Mouse (Mus musculus) limb, embryonic 11.5 days (tissue): Measurements from ENCODE around the gene Ywhae. TPM values are rescaled to one million over a fixed set of nuclear protein-coding genes. Genes with fewer than 3 reads are reported as not detected.
A peak's percentile ranks its signal among the peaks of the same experiment; 100 is the strongest.
"Not testable (repeated sequence)": the region's sequence is repeated elsewhere in the genome, so short reads cannot be mapped to it uniquely, and the experiment has no call there.

Source experiments
- ATAC-seq: fragments of 200-750 bp; cut with Nextera tagmentation; 2 replicates; pipeline ENCODE4 v1.8.0; 2017; ENCODE audit warnings: low read depth; ENCODE audit not compliant: insufficient number of reproducible peaks, low FRiP score, low TSS enrichment
- DNase-seq: peaks from one replicate; pipeline ENCODE4 v3.0.0-alpha.2; 2015; ENCODE audit warnings: low spot score
- H3K27ac ChIP-seq: fragments of 300-500 bp; sonication (generic); replicated peaks from 2 replicates; pipeline ENCODE4 v1.5.1; 2014; ENCODE audit warnings: low read depth, mild to moderate bottlenecking, low read length
- H3K27me3 ChIP-seq: fragments of 300-500 bp; sonication (generic); 2 replicates; pipeline ENCODE4 v1.6.1; 2014; ENCODE audit warnings: mild to moderate bottlenecking, low read length, mixed read lengths; ENCODE audit not compliant: control insufficient read depth, insufficient read depth
- H3K36me3 ChIP-seq: fragments of 300-500 bp; sonication (generic); 2 replicates; pipeline ENCODE4 v1.6.1; 2014; ENCODE audit warnings: mild to moderate bottlenecking, low read length, moderate library complexity, mixed read lengths; ENCODE audit not compliant: control insufficient read depth, insufficient read depth
- H3K4me1 ChIP-seq: fragments of 300-500 bp; sonication (generic); 2 replicates; pipeline ENCODE4 v1.6.1; 2014; ENCODE audit warnings: low read length, mixed read lengths; ENCODE audit not compliant: control insufficient read depth, insufficient read depth
- H3K4me2 ChIP-seq: fragments of 300-500 bp; sonication (generic); 2 replicates; pipeline ENCODE4 v1.6.1; 2014; ENCODE audit warnings: low read depth, mild to moderate bottlenecking, moderate library complexity; ENCODE audit not compliant: severe bottlenecking
- H3K4me3 ChIP-seq: fragments of 300-500 bp; sonication (generic); 2 replicates; pipeline ENCODE4 v1.5.1; 2014; ENCODE audit warnings: low read depth, low read length
- H3K9ac ChIP-seq: fragments of 300-500 bp; sonication (generic); 2 replicates; pipeline ENCODE4 v1.6.1; 2014; ENCODE audit warnings: mild to moderate bottlenecking, low read length
- H3K9me3 ChIP-seq: fragments of 300-500 bp; sonication (generic); 2 replicates; pipeline ENCODE4 v1.6.1; 2016; ENCODE audit warnings: low read length; ENCODE audit not compliant: control insufficient read depth
- WGBS: fragments of 180-500 bp; shearing (Covaris S2); extraction: QIAGEN DNeasy Blood & Tissue Kit; methylation state at CpG from one replicate; pipeline ENCODE4 v1.1.7; 2014; 5-methylcytosine and 5-hydroxymethylcytosine counted together
- polyA plus RNA-seq: library from polyadenylated mRNA; unstranded; fragments of >200 nt; fragmentation: Nextera tagmentation; extraction: Ambion mirVana; gene quantifications from 2 replicates; pipeline ENCODE4 v1.2.1, GENCODE M21; 2014

Ywhae gene
- polyA plus RNA-seq, 1 experiment from 2014 or later: 1,356 TPM

- H3K4me1 ChIP-seq, ATAC-seq, H3K27me3 ChIP-seq, H3K36me3 ChIP-seq, H3K27ac ChIP-seq, H3K9ac ChIP-seq, H3K4me2 ChIP-seq, H3K9me3 ChIP-seq, H3K4me3 ChIP-seq, DNase-seq: not testable (repeated sequence)
- 94% methylated on average over 5 of the region's 6 CpGs for WGBS
These were observed 5.0 kb upstream of the Ywhae start for GRCm38 (mm10) chr11:75727659-75728058.

GRCm38 (mm10) chr11:75733227-75733940 lies 715 bp downstream of the Ywhae start:
- Histone ChIP-seq H3K9ac (peak overlapping the region; percentile 99), H3K4me2 (peak overlapping the region; percentile 83), H3K36me3 (peaks cover 2% of the 10 kb centered on the region; the same call in 1 of the 2 replicates), H3K4me1 (0 out of 2 replicates have a peak, but pooled peaks cover 9% of the 10 kb centered on the region), H3K9me3 (no peaks in the 10 kb centered on the region), H3K4me3 (peak overlapping the region; percentile 97), H3K27me3 (no peaks in the 10 kb centered on the region), H3K27ac (peak overlapping the region; percentile 90)
- ATAC-seq (peak; percentile 36; the same call in 1 of the 2 replicates), DNase-seq (no peak)
- WGBS: under 1% methylated on average over 51 of the region's 52 CpGs

DNA sequence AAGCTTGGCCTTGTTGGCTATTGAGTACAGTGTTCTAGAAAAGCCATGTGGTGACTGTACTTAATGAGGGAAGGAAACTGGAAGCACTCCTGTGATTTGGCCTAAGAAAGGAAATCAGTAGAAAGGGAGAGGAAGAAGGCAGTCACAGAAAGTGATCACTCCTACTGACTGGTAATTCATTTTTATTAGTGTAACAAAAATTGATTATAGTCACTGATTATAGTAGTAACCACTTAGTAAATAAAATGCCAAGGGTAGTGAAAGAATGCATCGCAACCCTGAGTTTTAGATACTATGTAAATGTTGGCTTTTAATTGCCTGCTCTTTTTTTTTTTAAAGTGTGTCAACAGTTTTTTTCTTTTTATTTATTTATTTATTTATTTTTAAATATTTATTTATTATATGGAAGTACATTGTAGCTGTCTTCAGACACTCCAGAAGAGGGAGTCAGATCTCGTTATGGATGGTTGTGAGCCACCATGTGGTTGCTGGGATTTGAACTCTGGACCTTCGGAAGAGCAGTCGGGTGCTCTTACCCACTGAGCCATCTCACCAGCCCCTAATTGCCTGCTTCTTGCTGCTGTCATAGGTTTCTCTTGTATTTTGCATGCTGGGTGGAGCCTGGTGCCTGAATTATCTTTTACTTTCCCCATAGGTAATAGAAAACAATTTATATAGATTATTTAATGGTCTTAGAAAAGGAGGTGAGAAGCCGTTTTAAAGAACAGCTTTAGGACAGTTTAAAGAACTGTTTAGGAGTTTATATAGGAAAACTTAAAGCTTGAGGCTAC lies 3.0 kb downstream of the Ywhae start:
- no peak overlapping the region for H3K4me3 ChIP-seq
- H3K9me3 ChIP-seq: no peaks in the 10 kb centered on the region
- H3K36me3 ChIP-seq: peaks cover 5% of the 10 kb centered on the region; the same call in 1 of the 2 replicates
- WGBS: 76% methylated on average over 5 of the region's 5 CpGs
- no peak overlapping the region for H3K9ac ChIP-seq
- H3K27me3 ChIP-seq: no peaks in the 10 kb centered on the region
- H3K4me1 ChIP-seq: 0 out of 2 replicates have a peak, but pooled peaks cover 9% of the 10 kb centered on the region
- DNase-seq (no peak), ATAC-seq (no peak)
- H3K4me2 ChIP-seq: peak overlapping the region; percentile 83; the same call in 1 of the 2 replicates
- H3K27ac ChIP-seq: no peak overlapping the region

GRCm38 (mm10) chr11:75736978-75737377 lies 4.3 kb downstream of the Ywhae start:
- 82% methylated on average over 3 of the region's 3 CpGs for WGBS

DNA sequence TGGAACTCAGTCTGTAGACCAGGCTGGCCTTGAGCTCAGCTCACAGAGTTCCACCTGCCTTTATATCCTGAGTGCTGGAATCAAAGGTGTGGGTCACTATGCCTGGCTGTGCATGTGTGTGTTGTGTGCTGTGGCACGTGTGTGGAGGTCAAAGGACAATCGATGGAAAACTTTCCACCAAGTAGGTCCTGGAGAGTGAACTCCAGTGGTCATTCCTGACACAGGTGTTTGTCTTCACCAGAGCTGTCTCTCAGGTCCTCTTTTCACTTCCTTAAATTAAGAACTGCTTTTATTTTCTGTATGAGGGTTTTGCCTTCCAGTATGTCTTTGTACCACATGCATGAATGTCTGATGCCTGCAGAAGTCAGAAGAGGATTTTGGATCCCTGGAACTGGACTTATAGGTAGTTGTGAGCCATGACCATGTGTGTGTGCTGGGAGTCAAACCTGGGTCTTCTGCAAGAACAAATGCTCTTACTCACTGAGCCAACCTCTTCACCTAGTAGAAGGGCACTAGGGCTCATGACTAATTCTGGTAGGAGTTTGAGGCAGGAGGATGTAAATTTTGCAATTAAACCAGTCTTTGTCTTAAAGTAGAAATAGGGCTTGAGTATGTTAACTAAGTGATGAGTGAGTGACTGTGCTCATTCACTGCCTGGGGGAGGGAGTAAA lies 5.3 kb downstream of the Ywhae start:
- Histone ChIP-seq H3K36me3 (peaks cover 7% of the 10 kb centered on the region; the same call in 1 of the 2 replicates), H3K4me2 (no peak overlapping the region), H3K27me3 (no peaks in the 10 kb centered on the region), H3K4me3 (no peak overlapping the region), H3K4me1 (0 out of 2 replicates have a peak, but pooled peaks cover 9% of the 10 kb centered on the region), H3K9me3 (no peaks in the 10 kb centered on the region), H3K27ac (no peak overlapping the region), H3K9ac (no peak overlapping the region)
- ATAC-seq (no peak), DNase-seq (no peak)
- WGBS: 82% methylated on average over 2 of the region's 2 CpGs

More at GRCm38 (mm10) chr11:75736978-75737377, 4.3 kb downstream of the Ywhae start:
- DNase-seq: no peak
- Histone ChIP-seq H3K9ac (no peak overlapping the region), H3K4me1 (0 out of 2 replicates have a peak, but pooled peaks cover 9% of the 10 kb centered on the region), H3K36me3 (peaks cover 5% of the 10 kb centered on the region; the same call in 1 of the 2 replicates), H3K27me3 (no peaks in the 10 kb centered on the region), H3K4me3 (no peak overlapping the region), H3K9me3 (no peaks in the 10 kb centered on the region), H3K4me2 (peak overlapping the region; percentile 10; the same call in 1 of the 2 replicates), H3K27ac (no peak overlapping the region)
- ATAC-seq: no peak

DNA sequence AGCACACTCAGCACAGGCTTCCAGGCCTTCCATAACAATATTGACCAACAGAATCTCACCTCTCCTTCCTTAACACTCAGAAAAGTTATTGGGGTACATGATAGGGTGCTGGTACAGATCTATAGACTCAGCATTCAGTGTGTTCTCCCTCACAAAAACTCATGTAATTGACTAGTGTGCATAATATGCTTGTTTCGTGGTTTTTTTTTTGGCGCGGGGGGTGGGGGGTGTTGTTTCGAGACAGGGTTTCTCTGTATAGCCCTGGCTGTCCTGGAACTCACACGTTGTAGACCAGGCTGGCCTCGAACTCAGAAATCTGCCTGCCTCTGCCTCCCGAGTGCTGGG lies 5.8 kb downstream of the Ywhae start:
- no peak overlapping the region for H3K9ac ChIP-seq
- peaks cover 7% of the 10 kb centered on the region; the same call in 1 of the 2 replicates for H3K36me3 ChIP-seq
- DNase-seq (no peak), ATAC-seq (no peak)
- H3K4me3 ChIP-seq: no peak overlapping the region
- no peaks in the 10 kb centered on the region for H3K9me3 ChIP-seq
- no peak overlapping the region for H3K4me2 ChIP-seq
- WGBS: 93% methylated on average over 7 of the region's 7 CpGs
- 0 out of 2 replicates have a peak, but pooled peaks cover 9% of the 10 kb centered on the region for H3K4me1 ChIP-seq
- no peak overlapping the region for H3K27ac ChIP-seq
- H3K27me3 ChIP-seq: no peaks in the 10 kb centered on the region

- Histone ChIP-seq H3K36me3 (peaks cover 7% of the 10 kb centered on the region; the same call in 1 of the 2 replicates), H3K27me3 (no peaks in the 10 kb centered on the region), H3K4me2 (no peak overlapping the region), H3K9me3 (no peaks in the 10 kb centered on the region), H3K27ac (no peak overlapping the region), H3K9ac (no peak overlapping the region), H3K4me3 (no peak overlapping the region), H3K4me1 (0 out of 2 replicates have a peak, but pooled peaks cover 3% of the 10 kb centered on the region)
- WGBS: 88% methylated on average over 3 of the region's 3 CpGs
- DNase-seq: no peak
- no peak for ATAC-seq
These were observed 7.5 kb downstream of the Ywhae start for GRCm38 (mm10) chr11:75740204-75740603.

DNA sequence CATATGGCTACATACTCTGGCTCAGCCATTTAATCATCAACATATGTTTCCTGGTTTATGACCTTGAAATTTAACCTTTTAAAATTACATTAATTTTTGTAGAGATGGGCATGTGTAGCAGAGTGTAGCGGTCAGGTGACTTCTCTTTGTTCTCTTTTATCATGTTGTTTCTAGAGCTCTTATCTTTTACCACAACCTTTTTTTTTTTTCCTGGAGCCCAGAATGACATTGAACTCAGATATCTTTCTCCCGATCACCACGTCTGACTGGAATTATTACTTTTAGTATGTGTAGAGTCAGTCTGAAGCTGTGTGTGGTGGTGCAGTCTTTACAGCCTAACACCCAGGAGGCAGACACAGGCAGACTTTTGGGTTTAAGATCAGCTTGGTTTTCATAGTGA lies 8.9 kb downstream of the Ywhae start:
- ATAC-seq: no peak
- no peak overlapping the region for H3K9ac ChIP-seq
- no peak overlapping the region for H3K4me2 ChIP-seq
- DNase-seq: no peak
- H3K9me3 ChIP-seq: no peaks in the 10 kb centered on the region
- no peak overlapping the region for H3K27ac ChIP-seq
- peaks cover 7% of the 10 kb centered on the region; the same call in 1 of the 2 replicates for H3K36me3 ChIP-seq
- H3K27me3 ChIP-seq: no peaks in the 10 kb centered on the region
- no peak overlapping the region for H3K4me3 ChIP-seq
- 0 out of 2 replicates have a peak, but pooled peaks cover 3% of the 10 kb centered on the region for H3K4me1 ChIP-seq
- 78% methylated on average over 3 of the region's 3 CpGs for WGBS
